Mouse (Mus musculus): ENCODE measurements around the gene Pphln1.

Gene Pphln1

GRCm38 (mm10) chr15:93435998-93436397 is 37.8 kb downstream of the Pphln1 start:
- DNase-seq: no peak

GRCm38 (mm10) chr15:93438663-93439062 is 40.5 kb downstream of the Pphln1 start:
- DNase-seq: peak; percentile 65

- DNase-seq: peak; percentile 14
Measured at GRCm38 (mm10) chr15:93442271-93442670, 44.1 kb downstream of the Pphln1 start.

GRCm38 (mm10) chr15:93443676-93444075 is 45.5 kb downstream of the Pphln1 start:
- DNase-seq: no peak

- DNase-seq: peak; percentile 7
Measured at GRCm38 (mm10) chr15:93448862-93449261, 50.7 kb downstream of the Pphln1 start.

GRCm38 (mm10) chr15:93453296-93453695 is 55.1 kb downstream of the Pphln1 start:
- DNase-seq: no peak

GRCm38 (mm10) chr15:93456005-93456404 is 57.9 kb downstream of the Pphln1 start:
- DNase-seq: peak; percentile 28

GRCm38 (mm10) chr15:93459422-93459821 is 61.3 kb downstream of the Pphln1 start:
- DNase-seq: no peak

- DNase-seq: no peak
Measured at GRCm38 (mm10) chr15:93461066-93461465, 62.9 kb downstream of the Pphln1 start.

GRCm38 (mm10) chr15:93471651-93472050 is 73.5 kb downstream of the Pphln1 start:
- no peak for DNase-seq

- DNase-seq: no peak
Measured at GRCm38 (mm10) chr15:93472089-93472488, 73.9 kb downstream of the Pphln1 start.

- DNase-seq: no peak
Measured at GRCm38 (mm10) chr15:93474277-93474676, 76.1 kb downstream of the Pphln1 start.

GRCm38 (mm10) chr15:93475688-93476087 is 77.5 kb downstream of the Pphln1 start:
- no peak for DNase-seq

GRCm38 (mm10) chr15:93477729-93478128 is 79.6 kb downstream of the Pphln1 start:
- DNase-seq: no peak

- DNase-seq: no peak
Measured at GRCm38 (mm10) chr15:93478676-93479075, 80.5 kb downstream of the Pphln1 start.

- no peak for DNase-seq
Measured at GRCm38 (mm10) chr15:93479445-93479844, 81.3 kb downstream of the Pphln1 start.

GRCm38 (mm10) chr15:93481112-93481511 is 83.0 kb downstream of the Pphln1 start:
- peak; percentile 45 for DNase-seq

- DNase-seq: peak; percentile 32
Measured at GRCm38 (mm10) chr15:93484261-93484710, 86.1 kb downstream of the Pphln1 start.

GRCm38 (mm10) chr15:93485252-93485651 is 87.1 kb downstream of the Pphln1 start:
- no peak for DNase-seq

GRCm38 (mm10) chr15:93486066-93486465 is 87.9 kb downstream of the Pphln1 start:
- peak; percentile 45 for DNase-seq

- no peak for DNase-seq
Measured at GRCm38 (mm10) chr15:93489597-93489996, 91.4 kb downstream of the Pphln1 start.

- DNase-seq: peak; percentile 37
Measured at GRCm38 (mm10) chr15:93494700-93495099, 96.5 kb downstream of the Pphln1 start.

- DNase-seq: no peak
Measured at GRCm38 (mm10) chr15:93499866-93500265, 101.7 kb downstream of the Pphln1 start.

- no peak for DNase-seq
Measured at GRCm38 (mm10) chr15:93502703-93503102, 104.6 kb downstream of the Pphln1 start.

- DNase-seq: no peak
Measured at GRCm38 (mm10) chr15:93503201-93503745, 105.1 kb downstream of the Pphln1 start.

All from lung, postnatal 14 days (tissue).